Mouse (Mus musculus): ENCODE results near the gene Inhbc.

DNA sequence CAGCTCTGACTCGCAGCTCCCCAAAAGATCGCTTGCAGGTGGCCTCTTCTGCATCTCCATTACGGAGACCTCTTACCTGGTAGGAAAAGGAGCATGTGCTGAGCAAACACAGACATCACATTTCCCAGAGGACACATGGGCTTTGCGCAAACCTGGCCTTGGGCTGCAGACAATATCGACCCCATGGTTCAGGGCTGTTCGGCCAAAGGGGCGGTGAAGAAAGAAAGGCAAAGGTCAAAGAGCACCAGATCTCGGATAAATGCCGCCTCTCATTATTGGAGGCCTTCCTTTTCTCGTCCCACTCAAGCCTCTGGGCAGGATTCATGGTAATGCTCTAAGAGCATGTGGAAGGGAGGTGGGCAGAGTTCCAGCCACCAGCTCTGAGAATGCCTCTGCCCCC lies 14.9 kb downstream of the Inhbc start:
- TF ChIP-seq CTCF (IDR thresholded peaks at IDR 0.05; ENCODE audit: borderline replicate concordance, insufficient read depth, low read length) = no peak
- TF ChIP-seq POLR2A (IDR thresholded peaks at IDR 0.05; ENCODE audit: low read depth, low read length) = no peak

All from embryonic fibroblast, embryonic 13.5 days (primary cell).